Mouse (Mus musculus) activated CD4-positive, CD25-positive, alpha-beta regulatory T cell (primary cell): ENCODE results near the gene Rrh. TPM values are rescaled to one million over a fixed set of nuclear protein-coding genes. Genes with fewer than 3 reads are reported as not detected.

ENCODE experiments used
- polyA plus RNA-seq, 2 experiments: library from polyadenylated mRNA; unstranded; fragments of 100-300 nt; shearing (Covaris generic); gene quantifications; one replicate each; pipeline ENCODE4 v1.2.1; 2017

Gene Rrh
- polyA plus RNA-seq: not detected

DNA sequence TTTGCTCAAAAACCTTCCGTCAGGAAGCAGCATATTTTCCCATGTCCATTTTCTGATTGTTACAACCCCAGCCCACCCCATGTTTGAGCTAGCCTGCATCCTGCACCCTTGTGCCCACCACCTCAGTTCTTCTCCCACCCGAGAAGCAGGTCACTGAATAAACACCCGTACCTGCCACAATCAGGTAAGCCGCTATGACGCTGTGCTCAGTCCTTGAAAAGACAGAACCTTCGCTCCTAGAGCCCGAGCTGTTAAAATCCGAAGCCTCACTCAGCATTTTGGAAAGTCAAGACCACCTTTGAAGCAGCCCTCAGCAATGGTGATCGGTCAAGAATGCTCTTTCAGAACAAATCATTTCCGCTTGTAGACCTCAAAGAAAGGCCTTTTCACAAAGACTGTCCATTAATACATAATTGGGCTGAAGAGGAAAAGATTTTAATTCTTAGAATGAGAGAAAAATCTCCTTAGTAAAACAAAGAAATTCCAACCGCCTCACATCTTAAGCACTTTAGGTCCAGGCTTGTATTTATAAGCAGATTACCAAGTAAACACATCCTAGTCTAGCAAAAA is at the start of gene Rrh:
Gene Rrh, minus strand, starts transcription at position 382 of the 570 bp plus-strand sequence.

GRCm38 (mm10) chr3:129835388-129835934 is 13.1 kb upstream of the Rrh start, which contains the start of gene Cfi:
Gene Cfi (plus strand): TSS chr3:129835884.

GRCm38 (mm10) chr3:129831035-129831568 is 8.7 kb upstream of the Rrh start, which contains the start of gene Gar1:
Gene Gar1 (minus strand): TSS chr3:129831396.

GRCm38 (mm10) chr3:129803765-129804164 is 18.6 kb downstream of the Rrh start, which contains the start of gene Lrit3:
Gene Lrit3 (minus strand): TSS chr3:129804030.

GRCm38 (mm10) chr3:129754650-129755604 is 67.5 kb downstream of the Rrh start, which contains the start of gene Egf:
Gene Egf (minus strand): TSS chr3:129755316.

Other genes starting within 250 kb of the Rrh start
- gene Egf, start 67.3 kb downstream of the Rrh start, polyA plus RNA-seq: 1 to 10 TPM in 1 of 2 experiments, under 1 TPM in 1; 0.32 to 1.6 TPM
- under 1 TPM in 1 of 2 experiments, not detected in 1; 0.31 TPM for gene Lrit3, start 18.6 kb downstream of the Rrh start, polyA plus RNA-seq
- gene Gar1, start 8.8 kb upstream of the Rrh start, polyA plus RNA-seq: 100 to 1,000 TPM in 1 of 2 experiments, 10 to 100 TPM in 1; 93.9 to 131 TPM
- gene Cfi, start 13.3 kb upstream of the Rrh start, polyA plus RNA-seq: under 1 TPM in 1 of 2 experiments, not detected in 1; 0.16 TPM
- gene Pla2g12a, start 56.0 kb upstream of the Rrh start, polyA plus RNA-seq: 10 to 100 TPM; 15.3 to 31.8 TPM
- gene Casp6, start 78.8 kb upstream of the Rrh start, polyA plus RNA-seq: 10 to 100 TPM; 63.9 to 74.0 TPM
- 10 to 100 TPM; 23.6 to 43.5 TPM for gene Mcub, start 147.6 kb upstream of the Rrh start, polyA plus RNA-seq
- gene Sec24b, start 239.0 kb upstream of the Rrh start, polyA plus RNA-seq: 10 to 100 TPM; 35.1 to 52.6 TPM